Mouse (Mus musculus): ENCODE data around the gene Ghsr. TPM values are rescaled to one million over a fixed set of nuclear protein-coding genes. Genes with fewer than 3 reads are reported as not detected.

Gene Ghsr
- not detected for total RNA-seq (2021)
- long read RNA-seq, experiment 1 = 0 reads
- long read RNA-seq, experiment 2 = 0 reads

- DNase-seq = no peak
- intact Hi-C loops (cut with DNase I; ENCODE audit: low total_unique reads) = no loop called here
Measured at GRCm38 (mm10) chr3:27371276-27371621, at the start of gene Ghsr. Ghsr (plus strand) TSS chr3:27371351.

- DNase-seq = no peak
- intact Hi-C loops (cut with DNase I; ENCODE audit: low total_unique reads) = no loop called here
Measured at GRCm38 (mm10) chr3:27322591-27322990, 48.6 kb upstream of the Ghsr start.

GRCm38 (mm10) chr3:27323551-27323950 is 47.6 kb upstream of the Ghsr start:
- intact Hi-C loops (cut with DNase I; ENCODE audit: low total_unique reads) = no loop called here
- no peak for DNase-seq

DNA sequence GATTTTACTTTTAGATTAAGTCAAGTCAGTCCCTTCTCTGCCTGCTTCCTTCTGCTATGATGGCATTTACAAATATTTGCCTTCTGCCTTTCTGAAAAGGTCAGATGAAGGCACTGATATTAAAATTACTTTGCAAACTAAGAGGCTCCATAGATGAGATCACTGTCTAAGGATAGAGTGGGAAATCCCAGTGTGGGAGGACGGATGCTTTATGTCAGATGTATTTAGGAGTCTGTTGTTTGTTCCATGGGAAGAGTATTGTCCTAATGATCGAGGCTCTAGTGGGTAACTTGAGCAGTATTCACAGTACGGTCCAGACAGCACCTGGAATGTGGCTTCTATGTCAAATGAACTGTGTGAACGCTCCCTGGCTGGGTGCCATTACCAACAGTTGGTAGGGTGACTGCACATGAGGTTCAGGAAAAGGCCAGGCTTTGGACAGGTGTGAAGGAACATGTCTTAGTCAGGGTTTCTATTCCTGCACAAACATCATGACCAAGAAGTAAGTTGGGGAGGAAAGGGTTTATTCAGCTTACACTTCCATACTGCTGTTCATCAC is 44.4 kb upstream of the Ghsr start:
- no peak for DNase-seq
- intact Hi-C loops (cut with DNase I; ENCODE audit: low total_unique reads) = no loop called here

DNA sequence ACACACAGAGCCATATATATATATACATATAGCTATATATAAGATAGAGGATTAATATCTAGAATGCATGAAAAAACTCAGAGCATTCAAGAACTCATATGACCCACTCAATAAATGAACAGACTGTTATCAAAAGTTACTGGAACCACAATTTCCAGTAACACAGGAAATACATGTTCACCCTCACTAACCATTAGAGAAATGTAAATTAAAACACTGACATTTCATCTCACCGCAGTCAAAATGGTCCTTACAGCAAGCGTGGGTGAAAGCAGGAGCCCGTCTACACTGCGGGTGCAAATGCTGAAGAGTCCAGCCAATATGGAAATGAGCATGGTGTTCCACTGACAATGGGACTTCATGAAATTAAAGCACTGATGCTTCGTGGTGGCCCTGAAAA is 40.4 kb upstream of the Ghsr start:
- DNase-seq = no peak
- intact Hi-C loops (cut with DNase I; ENCODE audit: low total_unique reads) = no loop called here

GRCm38 (mm10) chr3:27338437-27338836 is 32.7 kb upstream of the Ghsr start:
- peak; percentile 29 for DNase-seq
- intact Hi-C loops (cut with DNase I; ENCODE audit: low total_unique reads) = no loop called here

GRCm38 (mm10) chr3:27338887-27339286 is 32.3 kb upstream of the Ghsr start:
- no peak for DNase-seq
- intact Hi-C loops (cut with DNase I; ENCODE audit: low total_unique reads) = no loop called here

GRCm38 (mm10) chr3:27340757-27341156 is 30.4 kb upstream of the Ghsr start:
- no peak for DNase-seq
- intact Hi-C loops (cut with DNase I; ENCODE audit: low total_unique reads) = loop anchor here (10.0 kb wide), 1 partner anchor 66 kb away; no protein-coding TSS in a partner anchor

- intact Hi-C loops (cut with DNase I; ENCODE audit: low total_unique reads) = loop anchor here (10.0 kb wide), 1 partner anchor 68 kb away; no protein-coding TSS in a partner anchor
- no peak for DNase-seq
Measured at GRCm38 (mm10) chr3:27342462-27342861, 28.7 kb upstream of the Ghsr start.

DNA sequence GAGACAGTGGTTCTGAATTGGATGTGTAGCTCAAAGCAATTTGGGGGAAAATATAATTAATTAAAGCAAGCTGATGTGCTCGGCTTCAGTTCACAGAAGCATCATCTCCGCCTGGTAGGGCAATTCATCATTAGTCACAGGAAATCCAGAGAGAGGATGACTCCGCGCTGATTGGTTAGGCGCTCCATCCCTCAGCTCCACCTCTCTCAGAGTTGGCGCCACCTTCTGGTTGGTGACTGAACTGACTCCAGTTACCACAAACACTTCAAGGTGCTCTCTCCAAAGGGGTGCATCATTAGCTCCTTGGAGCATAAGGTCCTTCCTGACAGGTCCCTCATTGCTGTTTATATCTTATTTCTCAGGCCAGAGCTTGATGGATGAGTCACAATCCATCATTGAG is 25.6 kb upstream of the Ghsr start:
- intact Hi-C loops (cut with DNase I; ENCODE audit: low total_unique reads) = loop anchor here (10.0 kb wide), 1 partner anchor 71 kb away; no protein-coding TSS in a partner anchor
- peak; percentile 35 for DNase-seq

DNA sequence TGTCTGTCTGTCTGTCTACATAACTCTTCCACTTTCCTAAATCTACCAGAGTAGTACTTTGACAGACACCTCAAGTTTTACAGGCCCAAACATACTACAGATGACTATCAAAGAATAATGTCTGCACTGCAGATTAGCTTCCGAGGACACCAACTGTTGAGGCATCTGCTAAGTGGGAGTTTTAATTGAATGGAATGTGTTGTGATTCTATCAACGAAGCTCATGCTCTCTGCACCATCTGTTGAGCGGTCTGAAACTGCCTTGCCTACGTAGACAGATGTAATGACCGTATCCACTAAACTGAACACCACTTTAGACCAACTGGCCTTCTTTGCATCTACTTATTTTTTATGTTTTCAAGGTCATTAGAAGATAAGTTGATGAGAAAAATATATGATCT is 22.7 kb upstream of the Ghsr start:
- intact Hi-C loops (cut with DNase I; ENCODE audit: low total_unique reads) = loop anchor here (10.0 kb wide), 1 partner anchor 74 kb away; no protein-coding TSS in a partner anchor
- DNase-seq = no peak

DNA sequence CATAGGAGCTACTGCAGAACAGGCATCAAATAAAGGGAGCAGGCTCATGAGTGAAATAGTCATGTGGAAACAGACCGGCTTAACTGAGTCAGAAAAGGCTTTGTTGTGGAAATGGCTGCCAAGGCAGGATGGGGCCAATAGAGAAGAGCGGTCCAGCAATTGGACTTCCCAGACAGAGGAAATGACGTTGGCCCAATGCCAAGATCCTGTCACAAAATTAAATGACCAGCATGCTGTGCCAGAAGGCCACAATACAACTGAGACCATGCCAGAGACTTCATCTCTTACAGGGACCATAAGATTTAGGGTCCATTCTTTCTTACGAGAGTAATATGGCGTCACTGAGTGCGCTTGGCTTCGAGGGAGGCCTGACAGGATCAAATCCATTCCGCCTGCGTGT is 20.0 kb upstream of the Ghsr start:
- DNase-seq = no peak

DNA sequence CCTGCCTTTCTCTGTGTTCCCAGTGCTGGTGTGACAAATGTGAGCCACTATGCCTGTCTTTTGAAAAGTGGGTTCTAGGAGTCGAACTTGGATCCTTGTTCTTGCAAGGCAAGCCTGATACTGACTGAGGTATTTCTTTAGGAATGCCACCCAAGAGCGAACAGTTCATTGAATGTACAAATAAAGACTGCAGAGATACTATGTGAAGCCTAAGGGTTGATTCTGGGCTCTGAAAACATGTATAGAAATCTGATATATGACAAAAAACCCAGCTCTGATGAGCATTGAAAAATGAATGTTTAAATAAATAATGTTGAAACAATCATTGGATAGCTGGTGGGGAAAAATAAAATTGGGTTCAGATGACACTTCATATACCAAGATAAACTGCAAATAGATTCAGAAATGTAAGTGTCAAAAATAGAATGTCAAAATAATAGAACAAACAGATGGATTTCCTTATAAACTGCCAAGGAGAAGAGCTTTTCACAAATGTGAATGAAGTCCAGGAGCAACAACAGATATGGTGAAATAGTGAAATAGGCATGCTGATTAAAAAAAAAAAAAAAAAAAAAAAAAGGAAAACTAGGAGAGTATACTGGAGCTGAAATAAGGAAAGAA is 11.9 kb upstream of the Ghsr start:
- no peak for DNase-seq
- intact Hi-C loops (cut with DNase I; ENCODE audit: low total_unique reads) = no loop called here

More for the DNA sequence above, 20.0 kb upstream of the Ghsr start:
- intact Hi-C loops (cut with DNase I; ENCODE audit: low total_unique reads) = no loop called here

GRCm38 (mm10) chr3:27370125-27370524 is 1.0 kb upstream of the Ghsr start:
- no peak for DNase-seq
- intact Hi-C loops (cut with DNase I; ENCODE audit: low total_unique reads) = no loop called here

- DNase-seq = no peak
- intact Hi-C loops (cut with DNase I; ENCODE audit: low total_unique reads) = no loop called here
Measured at GRCm38 (mm10) chr3:27370582-27371275, 422 bp upstream of the Ghsr start.

DNA sequence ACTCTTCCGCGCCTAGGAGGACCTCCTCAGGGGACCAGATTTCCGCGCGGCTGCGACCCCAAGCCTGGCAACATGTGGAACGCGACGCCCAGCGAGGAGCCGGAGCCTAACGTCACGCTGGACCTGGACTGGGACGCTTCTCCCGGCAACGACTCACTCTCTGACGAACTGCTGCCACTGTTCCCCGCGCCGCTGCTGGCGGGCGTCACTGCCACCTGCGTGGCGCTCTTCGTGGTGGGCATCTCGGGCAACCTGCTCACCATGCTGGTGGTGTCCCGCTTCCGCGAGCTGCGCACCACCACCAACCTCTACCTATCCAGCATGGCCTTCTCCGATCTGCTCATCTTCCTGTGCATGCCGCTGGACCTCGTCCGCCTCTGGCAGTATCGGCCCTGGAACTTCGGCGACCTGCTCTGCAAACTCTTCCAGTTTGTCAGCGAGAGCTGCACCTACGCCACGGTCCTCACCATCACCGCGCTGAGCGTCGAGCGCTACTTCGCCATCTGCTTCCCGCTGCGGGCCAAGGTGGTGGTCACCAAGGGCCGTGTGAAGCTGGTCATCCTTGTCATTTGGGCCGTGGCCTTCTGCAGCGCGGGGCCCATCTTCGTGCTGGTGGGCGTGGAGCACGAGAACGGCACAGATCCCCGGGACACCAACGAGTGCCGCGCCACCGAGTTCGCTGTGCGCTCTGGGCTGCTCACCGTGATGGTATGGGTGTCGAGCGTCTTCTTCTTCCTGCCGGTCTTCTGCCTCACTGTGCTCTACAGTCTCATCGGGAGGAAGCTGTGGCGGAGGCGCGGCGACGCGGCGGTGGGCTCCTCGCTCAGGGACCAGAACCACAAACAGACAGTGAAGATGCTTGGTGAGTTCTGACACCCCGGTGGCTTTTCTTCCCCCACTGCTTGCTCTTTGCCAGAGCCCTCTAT is 837 bp downstream of the Ghsr start:
- DNase-seq = no peak
- intact Hi-C loops (cut with DNase I; ENCODE audit: low total_unique reads) = no loop called here

DNA sequence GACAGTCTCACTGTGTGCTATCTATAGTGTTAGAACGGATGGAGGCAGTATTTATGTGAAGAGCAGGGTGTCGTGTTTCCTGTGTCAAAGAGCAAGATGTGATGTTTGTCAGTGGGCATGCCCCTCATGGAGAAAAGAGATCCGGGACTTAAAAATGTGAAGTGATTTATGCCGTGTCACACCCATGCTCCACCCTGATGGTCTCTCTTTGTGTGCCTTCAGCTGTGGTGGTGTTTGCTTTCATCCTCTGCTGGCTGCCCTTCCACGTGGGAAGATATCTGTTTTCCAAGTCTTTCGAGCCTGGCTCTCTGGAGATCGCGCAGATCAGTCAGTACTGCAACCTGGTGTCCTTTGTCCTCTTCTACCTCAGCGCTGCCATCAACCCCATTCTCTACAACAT is 3.2 kb downstream of the Ghsr start:
- intact Hi-C loops (cut with DNase I; ENCODE audit: low total_unique reads) = no loop called here
- DNase-seq = no peak

DNA sequence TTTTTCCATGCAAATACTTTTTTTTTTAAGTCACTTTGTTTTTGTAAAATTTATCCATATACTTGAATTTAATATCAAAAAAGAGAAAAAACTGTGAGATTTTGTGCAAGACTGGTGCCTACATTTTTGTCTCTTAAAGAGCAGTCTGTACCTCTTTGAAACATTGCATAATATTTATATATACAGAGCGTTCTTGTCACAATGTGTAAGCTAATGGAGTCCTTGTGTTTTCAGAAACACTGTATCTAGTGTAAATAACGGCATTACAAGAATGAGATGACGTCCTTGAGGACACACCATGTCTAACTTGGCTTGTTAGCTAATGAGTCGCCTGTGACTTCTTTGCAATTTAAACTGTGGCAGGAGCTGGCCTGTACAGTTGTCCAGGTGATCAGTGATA is 6.8 kb downstream of the Ghsr start:
- intact Hi-C loops (cut with DNase I; ENCODE audit: low total_unique reads) = no loop called here
- no peak for DNase-seq

DNA sequence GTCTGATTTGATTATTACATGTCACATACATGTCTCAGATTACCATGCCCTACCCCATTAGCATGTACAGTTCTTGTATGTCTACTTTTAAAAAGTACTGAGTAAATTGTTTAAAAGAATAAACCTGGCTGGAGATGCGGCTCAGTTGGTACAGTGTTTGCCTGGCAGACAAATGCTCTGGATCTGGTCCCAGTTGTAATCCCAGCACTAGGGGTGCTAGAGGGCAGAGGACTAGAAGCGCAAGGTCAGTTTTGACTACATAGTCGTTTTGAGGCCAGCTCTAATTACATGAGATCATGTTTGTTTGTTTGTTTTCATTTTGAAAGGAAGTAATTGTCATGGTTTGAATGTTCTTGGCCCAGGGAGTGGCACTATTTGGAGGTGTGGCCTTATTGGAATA is 13.7 kb downstream of the Ghsr start:
- DNase-seq = no peak
- intact Hi-C loops (cut with DNase I; ENCODE audit: low total_unique reads) = no loop called here

GRCm38 (mm10) chr3:27389923-27390322 is 18.8 kb downstream of the Ghsr start:
- intact Hi-C loops (cut with DNase I; ENCODE audit: low total_unique reads) = no loop called here
- DNase-seq = no peak
